8 mouse cellular contexts compared by ENCODE assay signal in the genomic region with DNA sequence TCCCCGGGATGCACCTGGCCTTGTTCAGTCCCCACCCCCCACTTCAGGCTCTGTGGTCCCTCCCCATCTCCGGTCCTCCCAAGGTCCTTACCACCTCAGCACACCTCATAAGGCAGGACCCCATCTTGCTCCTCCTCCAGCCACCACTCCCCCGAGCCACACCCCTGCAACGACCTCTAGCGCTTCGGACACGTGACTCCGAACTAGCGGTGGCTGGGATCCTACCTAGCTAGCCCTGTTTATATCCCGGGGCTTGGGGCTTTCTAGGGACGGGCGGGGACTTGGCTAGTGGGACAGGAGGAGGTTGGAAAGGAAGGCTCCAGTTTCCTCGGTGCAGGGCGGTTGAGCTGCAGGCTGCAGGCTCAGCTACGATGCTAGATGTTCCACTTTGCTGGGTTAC. TPM values are rescaled to one million over a fixed set of nuclear protein-coding genes. Genes with fewer than 3 reads are reported as not detected.
A peak's percentile ranks its signal among the peaks of the same experiment; 100 is the strongest.
DNase-seq lines count a peak whose midpoint lies in the region; ATAC-seq and TF ChIP-seq lines count a peak whose summit lies in the region.

No protein-coding gene starts in this region.

- no peak overlapping the region for H3ac ChIP-seq in myocyte (ENCODE audit: control insufficient read depth, insufficient read length)

- no peaks in the 10 kb centered on the region for H3K79me2 ChIP-seq in myocyte (ENCODE audit: control insufficient read depth, insufficient read depth)

- peak overlapping the region; percentile 43 for H3K4me3 ChIP-seq in forebrain, embryonic 10.5 days
- peak overlapping the region; percentile 43 for H3K4me3 ChIP-seq in limb, embryonic 10.5 days
- H3K4me3 ChIP-seq in myocyte: peak overlapping the region; percentile 17

- WGBS in forebrain, embryonic 10.5 days: 5% methylated on average over 15 of the region's 15 CpGs
- WGBS in limb, embryonic 10.5 days: 2% methylated on average over 15 of the region's 15 CpGs

- peaks cover 20% of the 10 kb centered on the region for H3K27me3 ChIP-seq in forebrain, embryonic 10.5 days (ENCODE audit: poor library complexity, severe bottlenecking)
- peaks cover 11% of the 10 kb centered on the region for H3K27me3 ChIP-seq in limb, embryonic 10.5 days (ENCODE audit: low read depth, poor library complexity, severe bottlenecking)
- H3K27me3 ChIP-seq in myocyte (ENCODE audit: control insufficient read depth, insufficient read depth, insufficient read length): no peaks in the 10 kb centered on the region

- H3K36me3 ChIP-seq in forebrain, embryonic 10.5 days (replicated peaks): peaks cover 4% of the 10 kb centered on the region; the same call in 1 of the 2 replicates
- peaks cover 10% of the 10 kb centered on the region for H3K36me3 ChIP-seq in limb, embryonic 10.5 days
- H3K36me3 ChIP-seq in myocyte (ENCODE audit: control insufficient read depth, insufficient read depth): peaks cover 16% of the 10 kb centered on the region

- no peak for ATAC-seq in megakaryocyte, adult 5-6 weeks (ENCODE audit: poor library complexity, severe bottlenecking)

- peak; percentile 16 for DNase-seq in thymus, postnatal 14 days
- no peak for DNase-seq in thymus, postnatal 10 days (ENCODE audit: low spot score in 2 of 2)
- DNase-seq in forebrain, embryonic 10.5 days (ENCODE audit: extremely low spot score, low spot score): no peak
- DNase-seq in limb, embryonic 10.5 days (ENCODE audit: low spot score): peak; percentile 58
- DNase-seq in thymus, postnatal 25 days: no peak
- no peak for DNase-seq in frontal cortex, postnatal 36 days (ENCODE audit: low spot score in 2 of 2)

- peak overlapping the region; percentile 83 for H3K4me2 ChIP-seq in myocyte (ENCODE audit: low read depth)

- H3K4me1 ChIP-seq in forebrain, embryonic 10.5 days: peaks cover 7% of the 10 kb centered on the region
- peaks cover 10% of the 10 kb centered on the region for H3K4me1 ChIP-seq in limb, embryonic 10.5 days

- no peak for TF ChIP-seq POLR2A in myocyte (IDR thresholded peaks at IDR 0.05; ENCODE audit: insufficient read length, low read depth)

- H3K9me3 ChIP-seq in forebrain, embryonic 10.5 days: peaks cover 3% of the 10 kb centered on the region; the same call in 1 of the 2 replicates
- H3K9me3 ChIP-seq in limb, embryonic 10.5 days (replicated peaks): no peaks in the 10 kb centered on the region

- 0 out of 2 replicates have a peak overlapping the region, but pooled peaks have one; percentile 44 for H3K27ac ChIP-seq in forebrain, embryonic 10.5 days
- peak overlapping the region; percentile 54 for H3K27ac ChIP-seq in limb, embryonic 10.5 days

TF ChIP-seq in myocyte, 11 proteins besides CTCF, POLR2A, EP300 and RAD21:
- TF ChIP-seq MYOD1 (IDR thresholded peaks at IDR 0.05; ENCODE audit: control insufficient read depth in 1 of 3, insufficient read length in 2 of 3, low read depth in 2 of 3): no peak
- TF ChIP-seq USF1 (IDR thresholded peaks at IDR 0.05; ENCODE audit: low read depth): peak; percentile 92

RNA-seq across cellular contexts. Expression of gene Dgka, which starts 7.2 kb away (rescaled TPM):
- polyA plus RNA-seq in forebrain, embryonic 10.5 days (2016; fragmentation: Nextera tagmentation; extraction: Ambion mirVana): 3.5 and 3.6 TPM in 2 replicates
- polyA plus RNA-seq in limb, embryonic 10.5 days (2016; fragmentation: Nextera tagmentation; extraction: Ambion mirVana): 3.7 and 5.0 TPM in 2 replicates
- 13.2 TPM for polyA plus RNA-seq in myocyte (2012; fragmentation: generic; extraction: Trizol)
- 35.0 and 37.6 TPM in 2 replicates for total RNA-seq in megakaryocyte, adult 5-6 weeks (2015)
- 31.5 and 32.6 TPM in 2 replicates for total RNA-seq in megakaryocyte, adult 5-6 weeks (2017)

RNA-seq across cellular contexts. Expression of gene Pym1, which starts 10.3 kb away (rescaled TPM):
- polyA plus RNA-seq in forebrain, embryonic 10.5 days (2016; fragmentation: Nextera tagmentation; extraction: Ambion mirVana): 57.1 and 63.8 TPM in 2 replicates
- 61.0 and 63.1 TPM in 2 replicates for polyA plus RNA-seq in limb, embryonic 10.5 days (2016; fragmentation: Nextera tagmentation; extraction: Ambion mirVana)
- polyA plus RNA-seq in myocyte (2012; fragmentation: generic; extraction: Trizol): 32.6 TPM
- total RNA-seq in megakaryocyte, adult 5-6 weeks (2015): 22.0 and 25.0 TPM in 2 replicates
- 37.1 and 43.4 TPM in 2 replicates for total RNA-seq in megakaryocyte, adult 5-6 weeks (2017)

RNA-seq across cellular contexts. Expression of gene Cdk2, which starts 32.6 kb away (rescaled TPM):
- 119 and 120 TPM in 2 replicates for polyA plus RNA-seq in forebrain, embryonic 10.5 days (2016; fragmentation: Nextera tagmentation; extraction: Ambion mirVana)
- 136 and 150 TPM in 2 replicates for polyA plus RNA-seq in limb, embryonic 10.5 days (2016; fragmentation: Nextera tagmentation; extraction: Ambion mirVana)
- polyA plus RNA-seq in myocyte (2012; fragmentation: generic; extraction: Trizol): 39.9 TPM
- total RNA-seq in megakaryocyte, adult 5-6 weeks (2015): 85.3 and 89.5 TPM in 2 replicates
- total RNA-seq in megakaryocyte, adult 5-6 weeks (2017): 63.4 and 70.7 TPM in 2 replicates

RNA-seq across cellular contexts. Expression of gene Pmel, which starts 33.4 kb away (rescaled TPM):
- 7.2 and 24.4 TPM in 2 replicates for polyA plus RNA-seq in forebrain, embryonic 10.5 days (2016; fragmentation: Nextera tagmentation; extraction: Ambion mirVana)
- polyA plus RNA-seq in limb, embryonic 10.5 days (2016; fragmentation: Nextera tagmentation; extraction: Ambion mirVana): 0.25 and 0.55 TPM in 2 replicates
- polyA plus RNA-seq in myocyte (2012; fragmentation: generic; extraction: Trizol): 0.17 TPM
- 0.16 and 0.57 TPM in 2 replicates for total RNA-seq in megakaryocyte, adult 5-6 weeks (2015)
- total RNA-seq in megakaryocyte, adult 5-6 weeks (2017): 0.07 and 0.73 TPM in 2 replicates

RNA-seq across cellular contexts. Expression of gene Rab5b, which starts 41.4 kb away (rescaled TPM):
- polyA plus RNA-seq in forebrain, embryonic 10.5 days (2016; fragmentation: Nextera tagmentation; extraction: Ambion mirVana): 63.4 and 68.8 TPM in 2 replicates
- polyA plus RNA-seq in limb, embryonic 10.5 days (2016; fragmentation: Nextera tagmentation; extraction: Ambion mirVana): 54.0 and 68.0 TPM in 2 replicates
- polyA plus RNA-seq in myocyte (2012; fragmentation: generic; extraction: Trizol): 76.3 TPM
- 62.8 and 64.7 TPM in 2 replicates for total RNA-seq in megakaryocyte, adult 5-6 weeks (2015)
- 77.1 and 84.0 TPM in 2 replicates for total RNA-seq in megakaryocyte, adult 5-6 weeks (2017)

Comparison
In these comparisons a context has a peak if more than half of its experiments do, and no peak if none do; other contexts are left out.
1. DNase-seq: peak in thymus, postnatal 14 days (single experiment) and limb, embryonic 10.5 days (single experiment); none in thymus, postnatal 10 days (0 of 2), forebrain, embryonic 10.5 days (single experiment), thymus, postnatal 25 days (single experiment) and frontal cortex, postnatal 36 days (0 of 2).
2. Peak in every context shown above with its lines, with median percentiles within 50 percentile points of each other: H3K4me3 ChIP-seq.